Mouse (Mus musculus) liver, adult 2 months (tissue): ENCODE measurements at regions not wholly inside any gene's neighbourhood (a gene's known extent, or its start where the extent isn't known, plus 50 kb on each side); places are given as distances from the start of the nearest gene placed in this dataset.

Experiments used
- CTCF ChIP-seq: fragments of 200-500 bp; IDR thresholded peaks from 2 replicates; pipeline ENCODE4 v1.5.1; 2011; ENCODE audit warnings: low read depth, low read length, control low read depth
- POLR2A ChIP-seq: fragments of 200-500 bp; IDR thresholded peaks from 2 replicates; pipeline ENCODE4 v1.6.1; 2011; ENCODE audit warnings: low read length, control low read depth; ENCODE audit not compliant: insufficient read depth; ENCODE audit errors: extremely low read depth

GRCm38 (mm10) chr16:76718147-76718546, 295.4 kb upstream of the Usp25 start:
- TF ChIP-seq POLR2A (no peak), CTCF (no peak)
